Mouse (Mus musculus): ENCODE measurements around the gene Gaa. TPM values are rescaled to one million over a fixed set of nuclear protein-coding genes. Genes with fewer than 3 reads are reported as not detected.
"Not testable (repeated sequence)": the region's sequence is repeated elsewhere in the genome, so short reads cannot be mapped to it uniquely, and the experiment has no call there.

Gaa gene
- polyA plus RNA-seq, 1 experiment from 2014 or later: 37.2 TPM

DNA sequence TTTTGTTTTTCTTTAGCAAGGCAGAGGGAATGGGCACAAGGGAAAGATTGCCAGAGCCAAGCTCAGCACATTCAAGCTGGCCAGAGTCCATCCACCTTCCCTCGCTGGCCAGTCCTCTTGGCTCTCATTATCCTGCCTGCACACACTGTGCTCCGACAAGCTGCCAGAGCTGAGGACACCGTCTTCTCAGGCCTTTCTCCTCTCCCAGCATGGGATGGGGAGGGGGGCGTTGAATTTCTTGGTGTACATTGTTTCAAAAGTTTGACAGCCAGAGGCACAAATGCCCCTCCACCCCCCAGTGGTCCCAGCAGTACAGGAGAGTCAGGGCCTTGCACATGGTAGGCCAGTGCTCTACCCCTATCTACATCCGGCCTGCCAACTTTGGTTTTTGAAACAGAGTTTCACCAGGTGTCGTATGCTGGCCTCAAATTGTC, 429 bp upstream of the Gaa start:
- H3K4me1 ChIP-seq (ENCODE audit: control insufficient read depth, insufficient read depth, low read length): peaks cover 6% of the 10 kb centered on the region; the same call in 1 of the 2 replicates
- H3K9me3 ChIP-seq (ENCODE audit: control insufficient read depth, low read length): no peaks in the 10 kb centered on the region
- H3K4me2 ChIP-seq (replicated peaks; ENCODE audit: low read depth, low read length): peak overlapping the region; percentile 96
- WGBS: 61% methylated on average over 6 of the region's 6 CpGs
- H3K36me3 ChIP-seq (ENCODE audit: control insufficient read depth, insufficient read depth, low read length): no peaks in the 10 kb centered on the region
- ATAC-seq (ENCODE audit: low FRiP score, low TSS enrichment): peak; percentile 36
- H3K9ac ChIP-seq (ENCODE audit: low read depth, low read length): no peak overlapping the region
- no peak overlapping the region for H3K27ac ChIP-seq (ENCODE audit: low read depth, low read length)
- H3K27me3 ChIP-seq (ENCODE audit: control insufficient read depth, insufficient read depth, low read length): no peaks in the 10 kb centered on the region
- 0 out of 2 replicates have a peak overlapping the region, but pooled peaks have one; percentile 68 for H3K4me3 ChIP-seq (ENCODE audit: low read length)

GRCm38 (mm10) chr11:119268557-119269195, 989 bp downstream of the Gaa start:
- no peaks in the 10 kb centered on the region for H3K27me3 ChIP-seq (ENCODE audit: control insufficient read depth, insufficient read depth, low read length)
- H3K4me1 ChIP-seq (ENCODE audit: control insufficient read depth, insufficient read depth, low read length): peaks cover 6% of the 10 kb centered on the region; the same call in 1 of the 2 replicates
- no peak overlapping the region for H3K27ac ChIP-seq (ENCODE audit: low read depth, low read length)
- H3K36me3 ChIP-seq (ENCODE audit: control insufficient read depth, insufficient read depth, low read length): no peaks in the 10 kb centered on the region; the same call in 1 of the 2 replicates
- peak overlapping the region; percentile 68 for H3K4me3 ChIP-seq (ENCODE audit: low read length)
- peak overlapping the region; percentile 96 for H3K4me2 ChIP-seq (replicated peaks; ENCODE audit: low read depth, low read length)
- peak overlapping the region; percentile 72; the same call in 1 of the 2 replicates for H3K9ac ChIP-seq (ENCODE audit: low read depth, low read length)
- 82% methylated on average over 16 of the region's 16 CpGs for WGBS
- H3K9me3 ChIP-seq (ENCODE audit: control insufficient read depth, low read length): no peaks in the 10 kb centered on the region
- ATAC-seq (ENCODE audit: low FRiP score, low TSS enrichment): no peak

DNA sequence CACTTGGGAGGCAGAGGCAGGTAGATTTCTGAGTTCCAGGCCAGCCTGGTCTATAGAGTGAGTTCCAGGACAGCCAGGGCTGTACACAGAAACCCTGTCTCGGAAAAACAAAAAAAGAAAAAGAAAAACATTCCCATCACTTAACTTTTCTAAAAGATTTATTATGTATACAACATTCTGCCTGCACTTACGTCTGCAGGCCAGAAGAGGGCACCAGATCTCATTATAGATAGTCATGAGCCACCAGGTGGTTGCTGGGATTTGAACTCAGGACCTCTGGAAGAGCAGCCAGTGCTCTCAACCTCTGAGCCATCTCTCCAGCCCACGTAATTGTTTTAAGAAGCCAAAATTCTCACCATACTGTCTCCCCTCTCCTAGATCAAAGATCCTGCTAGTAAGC, 4.8 kb downstream of the Gaa start:
- not testable (repeated sequence) for H3K9ac ChIP-seq (ENCODE audit: low read depth, low read length); H3K4me2 ChIP-seq (replicated peaks; ENCODE audit: low read depth, low read length); H3K27ac ChIP-seq (ENCODE audit: low read depth, low read length); H3K9me3 ChIP-seq (ENCODE audit: control insufficient read depth, low read length); H3K36me3 ChIP-seq (ENCODE audit: control insufficient read depth, insufficient read depth, low read length); H3K27me3 ChIP-seq (ENCODE audit: control insufficient read depth, insufficient read depth, low read length); H3K4me3 ChIP-seq (ENCODE audit: low read length); H3K4me1 ChIP-seq (ENCODE audit: control insufficient read depth, insufficient read depth, low read length); ATAC-seq (ENCODE audit: low FRiP score, low TSS enrichment)
- 66% methylated on average over 3 of the region's 3 CpGs for WGBS

- no peaks in the 10 kb centered on the region for H3K27me3 ChIP-seq (ENCODE audit: control insufficient read depth, insufficient read depth, low read length)
- H3K9ac ChIP-seq (ENCODE audit: low read depth, low read length): no peak overlapping the region
- peaks cover 7% of the 10 kb centered on the region; the same call in 1 of the 2 replicates for H3K36me3 ChIP-seq (ENCODE audit: control insufficient read depth, insufficient read depth, low read length)
- 83% methylated on average over 8 of the region's 8 CpGs for WGBS
- no peak overlapping the region for H3K4me3 ChIP-seq (ENCODE audit: low read length)
- H3K4me2 ChIP-seq (replicated peaks; ENCODE audit: low read depth, low read length): no peak overlapping the region
- no peak overlapping the region for H3K27ac ChIP-seq (ENCODE audit: low read depth, low read length)
- no peak for ATAC-seq (ENCODE audit: low FRiP score, low TSS enrichment)
- H3K4me1 ChIP-seq (ENCODE audit: control insufficient read depth, insufficient read depth, low read length): peaks cover 2% of the 10 kb centered on the region; the same call in 1 of the 2 replicates
- H3K9me3 ChIP-seq (ENCODE audit: control insufficient read depth, low read length): no peaks in the 10 kb centered on the region
These were observed 5.7 kb downstream of the Gaa start for GRCm38 (mm10) chr11:119273186-119273930.

DNA sequence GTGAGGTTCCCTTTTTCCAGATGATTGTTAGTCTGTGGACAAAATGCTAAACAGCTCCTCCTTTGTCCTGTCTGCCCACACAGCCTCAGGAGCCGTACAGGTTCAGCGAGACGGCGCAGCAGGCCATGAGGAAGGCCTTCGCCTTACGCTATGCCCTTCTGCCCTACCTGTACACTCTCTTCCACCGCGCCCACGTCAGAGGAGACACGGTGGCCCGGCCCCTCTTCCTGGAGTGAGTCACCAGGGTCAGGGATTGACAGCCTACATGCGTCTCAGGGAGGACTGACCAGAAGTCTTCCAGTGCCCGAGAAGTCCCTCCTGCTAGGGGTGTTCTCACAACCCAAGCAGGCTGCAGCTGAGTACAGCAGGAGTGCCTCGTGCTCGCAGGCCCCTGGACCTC, 13.3 kb downstream of the Gaa start:
- Histone ChIP-seq H3K9me3 (ENCODE audit: control insufficient read depth, low read length) (no peaks in the 10 kb centered on the region), H3K4me3 (ENCODE audit: low read length) (no peak overlapping the region), H3K36me3 (ENCODE audit: control insufficient read depth, insufficient read depth, low read length) (peaks cover 15% of the 10 kb centered on the region; the same call in 1 of the 2 replicates), H3K4me2 (replicated peaks; ENCODE audit: low read depth, low read length) (no peak overlapping the region), H3K27ac (ENCODE audit: low read depth, low read length) (no peak overlapping the region), H3K4me1 (ENCODE audit: control insufficient read depth, insufficient read depth, low read length) (no peaks in the 10 kb centered on the region), H3K27me3 (ENCODE audit: control insufficient read depth, insufficient read depth, low read length) (no peaks in the 10 kb centered on the region), H3K9ac (ENCODE audit: low read depth, low read length) (no peak overlapping the region)
- no peak for ATAC-seq (ENCODE audit: low FRiP score, low TSS enrichment)
- WGBS: 86% methylated on average over 15 of the region's 15 CpGs

- no peaks in the 10 kb centered on the region for H3K9me3 ChIP-seq (ENCODE audit: control insufficient read depth, low read length)
- ATAC-seq (ENCODE audit: low FRiP score, low TSS enrichment): 0 out of 2 replicates have a peak, but pooled peaks have one; percentile 15
- no peak overlapping the region for H3K4me2 ChIP-seq (replicated peaks; ENCODE audit: low read depth, low read length)
- H3K9ac ChIP-seq (ENCODE audit: low read depth, low read length): no peak overlapping the region
- no peak overlapping the region for H3K4me3 ChIP-seq (ENCODE audit: low read length)
- H3K27ac ChIP-seq (ENCODE audit: low read depth, low read length): no peak overlapping the region
- no peaks in the 10 kb centered on the region for H3K27me3 ChIP-seq (ENCODE audit: control insufficient read depth, insufficient read depth, low read length)
- H3K4me1 ChIP-seq (ENCODE audit: control insufficient read depth, insufficient read depth, low read length): no peaks in the 10 kb centered on the region
- whole genome bisulfite sequencing: 50% methylated on average over 9 of the region's 9 CpGs
- peaks cover 52% of the 10 kb centered on the region for H3K36me3 ChIP-seq (ENCODE audit: control insufficient read depth, insufficient read depth, low read length)
These were observed 18.3 kb downstream of the Gaa start for GRCm38 (mm10) chr11:119285791-119286527.

DNA sequence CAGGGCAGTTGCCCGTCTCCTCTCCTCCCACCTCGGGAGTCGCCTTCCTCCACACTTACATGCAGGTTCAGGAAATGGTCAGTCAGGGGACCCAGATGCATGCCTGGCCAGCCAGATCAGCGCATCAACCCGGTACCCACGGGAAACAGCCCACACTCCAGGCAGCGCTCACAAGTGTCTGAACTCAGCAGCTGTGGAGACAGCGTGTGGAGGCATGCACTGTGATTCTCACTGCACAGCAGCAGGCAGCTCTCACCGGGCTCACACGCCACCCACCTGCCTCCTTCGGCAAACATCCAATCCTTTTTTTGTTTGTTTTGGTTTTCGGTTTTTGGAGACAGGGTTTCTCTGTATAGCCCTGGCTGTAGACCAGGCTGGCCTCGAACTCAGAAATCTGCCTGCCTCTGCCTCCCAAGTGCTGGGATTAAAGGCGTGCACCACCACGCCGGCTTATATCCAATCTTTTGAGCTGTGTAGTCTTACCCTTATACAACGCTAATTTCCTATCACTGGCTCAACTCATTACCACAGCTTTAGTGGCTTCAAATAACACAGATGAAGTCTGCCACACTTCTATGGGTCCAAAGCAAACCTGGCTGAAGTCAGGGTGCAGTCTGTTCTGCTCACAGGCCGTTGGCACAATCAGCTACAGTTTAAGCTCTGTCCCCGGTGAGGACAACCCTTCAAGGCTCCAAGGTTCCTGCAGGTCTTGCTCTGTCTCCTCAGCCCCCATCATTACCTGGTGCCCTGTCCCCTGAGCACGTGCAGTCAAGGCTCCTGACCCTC, 19.7 kb downstream of the Gaa start:
- Histone ChIP-seq H3K4me1 (ENCODE audit: control insufficient read depth, insufficient read depth, low read length) (no peaks in the 10 kb centered on the region), H3K36me3 (ENCODE audit: control insufficient read depth, insufficient read depth, low read length) (peaks cover 66% of the 10 kb centered on the region), H3K9me3 (ENCODE audit: control insufficient read depth, low read length) (no peaks in the 10 kb centered on the region), H3K27me3 (ENCODE audit: control insufficient read depth, insufficient read depth, low read length) (no peaks in the 10 kb centered on the region), H3K27ac (ENCODE audit: low read depth, low read length) (no peak overlapping the region), H3K4me3 (ENCODE audit: low read length) (no peak overlapping the region), H3K9ac (ENCODE audit: low read depth, low read length) (no peak overlapping the region), H3K4me2 (replicated peaks; ENCODE audit: low read depth, low read length) (no peak overlapping the region)
- no peak for ATAC-seq (ENCODE audit: low FRiP score, low TSS enrichment)
- WGBS: 87% methylated on average over 20 of the region's 20 CpGs

GRCm38 (mm10) chr11:119292861-119293260, 25.2 kb downstream of the Gaa start:
- not testable (repeated sequence) for H3K9me3 ChIP-seq (ENCODE audit: control insufficient read depth, low read length); ATAC-seq (ENCODE audit: low FRiP score, low TSS enrichment); H3K9ac ChIP-seq (ENCODE audit: low read depth, low read length); H3K27me3 ChIP-seq (ENCODE audit: control insufficient read depth, insufficient read depth, low read length); H3K4me2 ChIP-seq (replicated peaks; ENCODE audit: low read depth, low read length); H3K27ac ChIP-seq (ENCODE audit: low read depth, low read length); H3K4me3 ChIP-seq (ENCODE audit: low read length); H3K4me1 ChIP-seq (ENCODE audit: control insufficient read depth, insufficient read depth, low read length)
- 94% methylated on average over 8 of the region's 8 CpGs for WGBS
- H3K36me3 ChIP-seq (ENCODE audit: control insufficient read depth, insufficient read depth, low read length): peaks cover 94% of the 10 kb centered on the region
